Mouse (Mus musculus) hematopoietic stem cell, adult 5-6 weeks (primary cell): Measurements from ENCODE around the gene Gtf2f1. TPM values are rescaled to one million over a fixed set of nuclear protein-coding genes. Genes with fewer than 3 reads are reported as not detected.

Source experiments
- ATAC-seq, 2 experiments: fragments of 125-278 bp in 1 of 2; replicated peaks in 1 of 2; 2 replicates each; pipeline ENCODE4 v1.8.0; 2016 to 2017; ENCODE audit warnings: inconsistent platforms in 2 of 2, mild to moderate bottlenecking in 2 of 2, moderate number of reproducible peaks in 2 of 2, low read depth in 1 of 2, moderate TSS enrichment in 1 of 2; ENCODE audit not compliant: low FRiP score in 2 of 2, poor library complexity in 2 of 2, severe bottlenecking in 2 of 2, insufficient read depth in 1 of 2, low TSS enrichment in 1 of 2
- total RNA-seq: library from RNA; stranded (forward); fragments of 172-1452, 232-1000 nt; gene quantifications from 2 replicates; pipeline ENCODE4 v1.2.3, GENCODE M21; 2017

The Gtf2f1 gene
- total RNA-seq, 1 experiment from 2014 or later: 124 TPM

DNA sequence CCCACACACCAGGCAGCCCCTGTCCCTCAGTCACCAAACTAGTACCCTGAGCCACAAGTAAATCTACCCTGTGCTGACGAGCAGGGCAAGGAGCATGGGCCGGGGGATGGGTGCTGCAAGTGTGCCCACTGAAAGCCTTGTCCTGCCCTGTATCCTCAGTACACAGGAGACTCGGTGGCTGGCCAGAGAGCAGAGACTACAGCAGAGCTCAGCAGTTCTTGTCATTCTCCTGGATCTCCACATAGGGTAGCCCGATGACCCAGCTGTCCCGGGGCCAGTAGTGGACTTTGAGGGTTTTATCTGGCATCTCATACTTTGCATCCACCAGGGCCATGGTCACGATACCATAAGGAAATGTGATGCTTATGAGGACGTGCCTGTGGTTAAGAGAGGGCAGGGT is 56.2 kb downstream of the Gtf2f1 start:
- no peak for ATAC-seq

Other genes starting within 250 kb of the Gtf2f1 start
- gene Dus3l, start 246.5 kb downstream of the Gtf2f1 start, total RNA-seq: 21.0 and 26.2 TPM in 2 replicates
- 1.4 TPM in 1 of 2 replicates, not detected in the other for gene Prr22, start 241.0 kb downstream of the Gtf2f1 start, total RNA-seq
- gene Rfx2, start 180.3 kb downstream of the Gtf2f1 start, total RNA-seq: 5.0 and 5.1 TPM in 2 replicates
- gene Acsbg2, start 136.8 kb downstream of the Gtf2f1 start, total RNA-seq: not detected in 2 replicates
- 0.44 TPM in 1 of 2 replicates, not detected in the other for gene 1700061G19Rik, start 135.8 kb downstream of the Gtf2f1 start, total RNA-seq
- 15.3 and 19.3 TPM in 2 replicates for gene Mllt1, start 75.9 kb downstream of the Gtf2f1 start, total RNA-seq
- gene Acer1, start 29.2 kb downstream of the Gtf2f1 start, total RNA-seq: not detected in 2 replicates
- 43.0 and 66.4 TPM in 2 replicates for gene Clpp, start 21.0 kb downstream of the Gtf2f1 start, total RNA-seq
- gene Alkbh7, start 13.9 kb downstream of the Gtf2f1 start, total RNA-seq: 13.2 and 18.7 TPM in 2 replicates
- gene Pspn, start 11.3 kb downstream of the Gtf2f1 start, total RNA-seq: not detected in 2 replicates
- gene Gm17949, start 181 bp upstream of the Gtf2f1 start, total RNA-seq: 0.56 TPM in 1 of 2 replicates, not detected in the other
- gene Khsrp, start 20.2 kb upstream of the Gtf2f1 start, total RNA-seq: 67.1 and 94.5 TPM in 2 replicates
- gene Slc25a41, start 30.4 kb upstream of the Gtf2f1 start, total RNA-seq: not detected in 2 replicates
- gene Crb3, start 47.8 kb upstream of the Gtf2f1 start, total RNA-seq: 0.56 TPM in 1 of 2 replicates, not detected in the other
- 5.1 and 9.7 TPM in 2 replicates for gene Slc25a23, start 48.6 kb upstream of the Gtf2f1 start, total RNA-seq
- 21.1 and 24.2 TPM in 2 replicates for gene Dennd1c, start 67.2 kb upstream of the Gtf2f1 start, total RNA-seq
- 0.30 TPM in 1 of 2 replicates, not detected in the other for gene Tubb4a, start 76.5 kb upstream of the Gtf2f1 start, total RNA-seq
- gene Tnfsf9, start 94.0 kb upstream of the Gtf2f1 start, total RNA-seq: 2.5 and 2.8 TPM in 2 replicates
- gene Cd70, start 138.5 kb upstream of the Gtf2f1 start, total RNA-seq: 0.75 TPM in 1 of 2 replicates, not detected in the other
- gene Tnfsf14, start 182.9 kb upstream of the Gtf2f1 start, total RNA-seq: 12.3 and 13.3 TPM in 2 replicates
- gene C3, start 216.8 kb upstream of the Gtf2f1 start, total RNA-seq: 28.0 and 125 TPM in 2 replicates
- 14.9 and 19.1 TPM in 2 replicates for gene Gpr108, start 237.2 kb upstream of the Gtf2f1 start, total RNA-seq
- gene Trip10, start 238.2 kb upstream of the Gtf2f1 start, total RNA-seq: 9.4 and 17.9 TPM in 2 replicates